Mouse (Mus musculus): ENCODE measurements around the gene Ppp2r3a. TPM values are rescaled to one million over a fixed set of nuclear protein-coding genes. Genes with fewer than 3 reads are reported as not detected.

Gene Ppp2r3a
- polyA plus RNA-seq, 1 experiment from 2014 or later = 3.1 TPM

GRCm38 (mm10) chr9:101062253-101062780, 189.3 kb downstream of the Ppp2r3a start:
- no peaks in the 10 kb centered on the region for H3K79me2 ChIP-seq (ENCODE audit: inconsistent target)
- H3K27ac ChIP-seq = no peak overlapping the region
- no peak overlapping the region for H3K4me3 ChIP-seq (ENCODE audit: inconsistent target)
- WGBS (ENCODE audit: missing documents) = 95% methylated on average over 6 of the region's 6 CpGs
- H3K36me3 ChIP-seq (ENCODE audit: inconsistent target) = no peaks in the 10 kb centered on the region

- Histone ChIP-seq H3K27ac (no peak overlapping the region), H3K4me3 (ENCODE audit: inconsistent target) (no peak overlapping the region), H3K79me2 (ENCODE audit: inconsistent target) (no peaks in the 10 kb centered on the region), H3K36me3 (ENCODE audit: inconsistent target) (no peaks in the 10 kb centered on the region)
- 39% methylated on average over 11 of the region's 11 CpGs for whole genome bisulfite sequencing (ENCODE audit: missing documents)
Measured at GRCm38 (mm10) chr9:101061035-101061434, 190.6 kb downstream of the Ppp2r3a start.

GRCm38 (mm10) chr9:101057156-101057555, 194.4 kb downstream of the Ppp2r3a start:
- Histone ChIP-seq H3K27ac (no peak overlapping the region), H3K4me3 (ENCODE audit: inconsistent target) (no peak overlapping the region), H3K79me2 (ENCODE audit: inconsistent target) (no peaks in the 10 kb centered on the region), H3K36me3 (ENCODE audit: inconsistent target) (no peaks in the 10 kb centered on the region)
- WGBS (ENCODE audit: missing documents) = 96% methylated on average over 3 of the region's 4 CpGs

Other genes with a start within 250 kb of the Ppp2r3a start
- 31.6 to 48.9 TPM (median 33.0 TPM) in 3 replicates for gene Pccb, start 216.9 kb downstream of the Ppp2r3a start, polyA plus RNA-seq (2018)
- gene Msl2, start 177.7 kb downstream of the Ppp2r3a start, polyA plus RNA-seq (2018) = 16.7 to 25.1 TPM (median 19.9 TPM) in 3 replicates

All from macrophage (primary cell).